Mouse (Mus musculus) right cerebral cortex, postnatal 25 days (tissue): Measurements from ENCODE around the gene Spint3.
A peak's percentile ranks its signal among the peaks of the same experiment; 100 is the strongest.
"Not testable (repeated sequence)": the region's sequence is repeated elsewhere in the genome, so short reads cannot be mapped to it uniquely, and the experiment has no call there.

Source experiments
- DNase-seq: peaks from one replicate; pipeline ENCODE4 v3.0.0; 2022

The Spint3 gene

GRCm38 (mm10) chr2:164573359-164573758, at the start of gene Spint3:
Gene Spint3, minus strand, starts transcription at chr2:164573459.
- DNase-seq: not testable (repeated sequence)

DNA sequence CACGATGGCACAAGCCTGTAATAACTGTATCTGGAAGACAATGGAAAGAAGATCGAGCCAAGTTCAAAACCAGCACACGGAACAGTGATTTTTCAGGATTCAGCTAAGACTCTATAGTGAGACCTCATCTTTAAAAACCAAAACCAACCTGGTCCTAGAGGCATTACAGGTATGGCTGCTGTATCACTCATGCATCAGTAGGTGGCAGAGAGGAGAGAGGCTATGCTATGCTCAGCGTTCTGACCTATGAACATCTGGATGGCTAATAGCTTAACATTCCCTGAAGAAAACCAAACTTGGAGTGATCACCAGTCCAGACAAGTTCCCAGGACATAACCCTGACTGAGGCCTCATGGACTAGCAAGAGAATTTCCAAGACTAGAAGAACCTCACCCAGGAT, 48.5 kb upstream of the Spint3 start:
- no peak for DNase-seq

- DNase-seq: no peak
These were observed 45.8 kb upstream of the Spint3 start for GRCm38 (mm10) chr2:164619050-164619449.

DNA sequence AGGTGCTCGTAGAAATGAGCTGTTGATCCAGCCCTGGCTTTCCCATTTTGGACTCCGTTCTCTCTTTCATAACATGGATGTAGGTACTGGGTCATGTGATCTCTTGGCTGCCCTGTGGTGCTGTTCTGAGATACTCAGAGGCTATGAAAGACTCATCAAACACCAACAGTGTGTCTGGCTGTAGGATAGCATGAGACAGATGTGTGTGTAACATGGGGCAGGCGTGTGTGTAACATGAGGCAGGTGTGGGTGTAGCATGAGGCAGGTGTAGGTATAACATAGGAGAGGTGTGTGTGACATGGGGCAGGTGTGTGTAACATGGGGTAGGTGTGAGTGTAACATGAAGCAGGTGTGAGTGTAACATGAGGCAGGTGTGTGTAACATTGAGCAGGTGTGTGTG, 42.1 kb upstream of the Spint3 start:
- DNase-seq: no peak

- DNase-seq: not testable (repeated sequence)
These were observed 40.2 kb upstream of the Spint3 start, which contains the start of the genes Wfdc6b and Wfdc8 for GRCm38 (mm10) chr2:164613471-164613870. Gene Wfdc6b, plus strand, starts transcription at chr2:164613522. Gene Wfdc8, minus strand, starts transcription at chr2:164613626.

- DNase-seq: no peak
These were observed 35.5 kb upstream of the Spint3 start for GRCm38 (mm10) chr2:164608781-164609180.

GRCm38 (mm10) chr2:164604411-164604810, 31.2 kb upstream of the Spint3 start:
- DNase-seq: no peak

GRCm38 (mm10) chr2:164603482-164603881, 30.2 kb upstream of the Spint3 start:
- no peak for DNase-seq

DNA sequence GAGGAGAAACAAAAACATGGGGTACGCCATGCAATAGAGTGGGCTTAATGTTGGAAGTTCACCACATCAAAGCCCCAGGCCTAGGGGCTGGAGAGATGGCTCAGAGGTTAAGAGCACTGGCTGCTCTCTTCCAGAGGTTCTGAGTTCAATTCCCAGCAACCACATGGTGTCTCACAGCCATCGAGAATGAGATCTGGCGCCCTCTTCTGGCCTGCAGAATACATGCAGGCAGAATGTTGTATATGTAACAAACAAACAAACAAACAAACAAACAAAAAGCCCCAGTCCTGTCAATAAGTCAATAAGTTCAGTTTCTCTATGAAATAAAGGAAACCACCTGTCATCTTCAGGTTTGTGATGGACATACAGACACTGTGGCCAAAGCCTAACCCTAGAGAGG, 26.9 kb upstream of the Spint3 start:
- no peak for DNase-seq

GRCm38 (mm10) chr2:164593494-164593893, 20.2 kb upstream of the Spint3 start, which contains the start of gene Eppin:
Gene Eppin, minus strand, starts transcription at chr2:164593594.
- DNase-seq: no peak

DNA sequence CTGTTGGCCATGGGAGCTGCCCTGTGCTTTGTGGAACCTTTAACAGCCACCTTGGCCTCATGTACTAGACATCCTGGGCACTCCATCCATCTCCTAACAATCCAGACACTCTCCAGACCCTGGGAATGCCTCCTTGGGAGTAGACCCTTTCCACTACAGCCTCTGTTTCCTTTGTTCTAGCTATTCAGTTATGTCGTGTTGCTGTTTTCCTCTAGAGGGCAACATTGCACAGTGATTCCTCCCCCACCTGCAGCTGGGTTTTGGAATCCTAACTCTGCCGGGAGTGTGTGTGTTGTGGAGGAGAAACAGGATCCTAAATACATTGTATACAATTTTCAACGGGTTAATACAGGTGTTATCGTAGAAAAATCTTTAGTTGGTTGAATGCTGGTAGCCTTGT, 18.8 kb upstream of the Spint3 start:
- DNase-seq: peak; percentile 14

DNA sequence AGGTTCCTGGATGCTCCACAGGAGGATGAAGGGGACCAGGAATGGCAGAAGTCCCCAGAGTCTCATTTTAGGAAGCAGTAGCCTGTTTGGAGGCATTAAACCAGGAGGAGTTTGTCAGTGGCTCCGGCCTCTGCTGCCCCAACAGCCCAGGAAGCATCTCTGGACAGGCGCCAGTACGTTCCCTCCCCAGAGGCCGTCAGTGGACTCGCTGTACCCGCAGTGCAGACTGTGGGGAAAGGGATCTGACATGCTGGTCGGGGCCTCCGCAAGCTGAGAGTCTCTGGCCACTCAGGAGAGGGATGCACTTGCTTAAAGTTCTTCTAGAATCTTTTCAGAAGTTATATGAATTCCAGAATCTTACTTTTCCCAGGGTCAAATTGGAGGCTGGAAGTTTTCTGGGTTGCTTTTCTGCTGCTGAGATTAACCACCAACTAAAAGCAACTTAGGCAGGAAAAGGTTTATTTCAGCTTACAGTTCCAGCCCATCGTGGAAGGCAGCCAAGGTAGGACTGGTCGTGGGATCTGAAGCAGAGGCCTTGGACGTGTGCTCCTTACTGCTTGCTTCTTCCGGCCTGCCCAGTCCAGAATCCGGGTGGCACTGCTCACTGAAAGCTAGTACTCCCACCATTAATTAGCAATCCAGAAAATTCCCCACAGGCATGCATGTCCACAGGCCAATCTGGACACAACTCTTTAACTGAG, 11.9 kb upstream of the Spint3 start, which contains the start of gene Wfdc6a:
Gene Wfdc6a (minus strand): TSS at position 423 of the 701 bp plus-strand sequence.
- DNase-seq: not testable (repeated sequence)

DNA sequence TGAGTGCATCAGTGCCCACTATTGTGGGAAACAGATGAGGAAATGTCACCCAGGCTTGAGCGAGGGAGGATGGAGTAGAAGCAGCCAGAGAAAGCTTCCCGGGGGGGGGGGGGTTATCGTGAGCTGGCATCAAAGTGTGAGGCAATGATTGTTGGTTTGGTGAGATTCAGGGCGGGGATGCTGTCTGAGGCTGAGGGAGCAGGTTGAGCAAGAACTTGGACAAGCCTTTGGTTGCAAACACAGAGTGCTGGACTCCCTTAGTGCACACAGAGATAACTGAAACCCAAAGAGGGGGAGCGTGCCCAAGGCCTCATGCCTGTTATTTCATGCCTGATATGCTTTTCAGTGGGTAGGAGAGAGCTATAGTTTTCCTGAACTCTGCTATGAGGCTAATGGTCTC, 5.8 kb downstream of the Spint3 start:
- DNase-seq: no peak

GRCm38 (mm10) chr2:164566997-164567396, 6.3 kb downstream of the Spint3 start:
- no peak for DNase-seq

GRCm38 (mm10) chr2:164564346-164564745, 8.9 kb downstream of the Spint3 start:
- DNase-seq: no peak

- peak; percentile 24 for DNase-seq
These were observed 9.8 kb downstream of the Spint3 start for GRCm38 (mm10) chr2:164563339-164564038.

GRCm38 (mm10) chr2:164562391-164563188, 10.7 kb downstream of the Spint3 start, which contains the start of gene Wfdc2:
Gene Wfdc2, plus strand, starts transcription at chr2:164562413.
- no peak for DNase-seq

DNA sequence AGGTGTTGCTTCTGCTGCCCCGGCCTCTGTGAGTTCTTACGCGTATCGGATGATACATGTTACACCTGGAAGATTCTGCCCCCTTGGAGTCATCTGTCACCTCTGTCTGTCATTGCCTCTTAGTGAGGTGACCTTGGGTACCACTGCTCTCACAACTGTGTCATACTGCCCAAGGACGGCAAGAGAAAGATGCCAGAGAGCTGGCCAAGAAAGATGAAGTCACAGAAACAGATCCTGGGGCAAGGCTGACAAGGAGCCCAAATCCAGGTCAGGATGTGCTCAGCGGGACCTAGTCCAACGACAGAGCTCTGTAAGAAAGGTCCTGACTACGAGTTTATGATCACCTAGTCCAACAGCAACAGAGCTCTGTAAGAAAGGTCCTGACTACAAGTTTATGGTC, 13.2 kb downstream of the Spint3 start:
- no peak for DNase-seq

- no peak for DNase-seq
These were observed 14.1 kb downstream of the Spint3 start for GRCm38 (mm10) chr2:164558991-164559645.

- DNase-seq: peak; percentile 39
These were observed 14.8 kb downstream of the Spint3 start for GRCm38 (mm10) chr2:164558426-164558825.

- no peak for DNase-seq
These were observed 21.8 kb downstream of the Spint3 start for GRCm38 (mm10) chr2:164551502-164551901.

GRCm38 (mm10) chr2:164550895-164551269, 22.4 kb downstream of the Spint3 start:
- DNase-seq: no peak
